Mouse (Mus musculus) heart, embryonic 16.5 days (tissue): ENCODE measurements around the gene D13Ertd608e. TPM values are rescaled to one million over a fixed set of nuclear protein-coding genes. Genes with fewer than 3 reads are reported as not detected.
A peak's percentile ranks its signal among the peaks of the same experiment; 100 is the strongest.
"Not testable (repeated sequence)": the region's sequence is repeated elsewhere in the genome, so short reads cannot be mapped to it uniquely, and the experiment has no call there.

Experiments used
- ATAC-seq: fragments of 200-750 bp; cut with Nextera tagmentation; replicated peaks from 2 replicates; pipeline ENCODE4 v1.8.0; 2017; ENCODE audit warnings: moderate number of reproducible peaks; ENCODE audit not compliant: insufficient read depth, low FRiP score; ENCODE audit errors: extremely low read depth
- H3K27ac ChIP-seq: fragments of 300-500 bp; sonication (generic); 2 replicates; pipeline ENCODE4 v1.5.1; 2014; ENCODE audit warnings: mild to moderate bottlenecking, low read length, control low read depth, moderate library complexity
- H3K27me3 ChIP-seq: fragments of 300-500 bp; sonication (generic); 2 replicates; pipeline ENCODE4 v1.6.1; 2014; ENCODE audit warnings: low read length, mixed read lengths; ENCODE audit not compliant: control insufficient read depth, insufficient read depth
- H3K36me3 ChIP-seq: fragments of 300-500 bp; sonication (generic); 2 replicates; pipeline ENCODE4 v1.6.1; 2014; ENCODE audit not compliant: control insufficient read depth, insufficient read depth
- H3K4me1 ChIP-seq: fragments of 300-500 bp; sonication (generic); 2 replicates; pipeline ENCODE4 v1.6.1; 2014; ENCODE audit warnings: low read length, mixed read lengths; ENCODE audit not compliant: control insufficient read depth, insufficient read depth
- H3K4me2 ChIP-seq: fragments of 300-500 bp; sonication (generic); 2 replicates; pipeline ENCODE4 v1.6.1; 2014; ENCODE audit warnings: low read depth, mild to moderate bottlenecking, control low read depth, low read length
- H3K4me3 ChIP-seq: fragments of 300-500 bp; sonication (generic); 2 replicates; pipeline ENCODE4 v1.5.1; 2014; ENCODE audit warnings: mild to moderate bottlenecking, control low read depth, low read length
- H3K9ac ChIP-seq: fragments of 300-500 bp; sonication (generic); 2 replicates; pipeline ENCODE4 v1.6.1; 2014; ENCODE audit warnings: low read length, control low read depth
- H3K9me3 ChIP-seq: fragments of 300-500 bp; sonication (generic); replicated peaks from 2 replicates; pipeline ENCODE4 v1.6.1; 2016; ENCODE audit warnings: low read length; ENCODE audit not compliant: control insufficient read depth
- WGBS: fragments of 180-500 bp; shearing (Covaris S2); extraction: QIAGEN DNeasy Blood & Tissue Kit; methylation state at CpG from one replicate; pipeline ENCODE4 v1.1.7; 2014; 5-methylcytosine and 5-hydroxymethylcytosine counted together
- polyA plus RNA-seq: library from polyadenylated mRNA; unstranded; fragments of >200 nt; fragmentation: Nextera tagmentation; extraction: Ambion mirVana; gene quantifications from 2 replicates; pipeline ENCODE4 v1.2.1, GENCODE M21; 2015

Gene D13Ertd608e
- polyA plus RNA-seq, 1 experiment from 2014 or later, result not detected

- 47% methylated on average over 8 of the region's 8 CpGs for WGBS
- no peaks in the 10 kb centered on the region for H3K4me1 ChIP-seq
- no peak overlapping the region for H3K4me2 ChIP-seq
- no peak overlapping the region for H3K4me3 ChIP-seq
- ATAC-seq, result no peak
- no peaks in the 10 kb centered on the region for H3K27me3 ChIP-seq
- H3K36me3 ChIP-seq, result no peaks in the 10 kb centered on the region
- no peak overlapping the region for H3K9ac ChIP-seq
- no peaks in the 10 kb centered on the region for H3K9me3 ChIP-seq
- no peak overlapping the region for H3K27ac ChIP-seq
Measured at GRCm38 (mm10) chr13:119816798-119817197, 19.0 kb upstream of the D13Ertd608e start.

GRCm38 (mm10) chr13:119817579-119818206 lies 18.1 kb upstream of the D13Ertd608e start:
- Histone ChIP-seq H3K4me3 (no peak overlapping the region), H3K27me3 (no peaks in the 10 kb centered on the region), H3K4me1 (no peaks in the 10 kb centered on the region), H3K9me3 (no peaks in the 10 kb centered on the region), H3K27ac (no peak overlapping the region), H3K36me3 (no peaks in the 10 kb centered on the region), H3K9ac (no peak overlapping the region), H3K4me2 (no peak overlapping the region)
- ATAC-seq, result no peak
- 19% methylated on average over 2 of the region's 2 CpGs for WGBS

GRCm38 (mm10) chr13:119830116-119830515 lies 5.7 kb upstream of the D13Ertd608e start, which contains the start of gene AF067063:
TSS of gene AF067063 (minus strand) at chr13:119830216.
- H3K36me3 ChIP-seq, H3K4me1 ChIP-seq, H3K27me3 ChIP-seq, H3K4me3 ChIP-seq, H3K9me3 ChIP-seq, H3K27ac ChIP-seq, H3K4me2 ChIP-seq, H3K9ac ChIP-seq, ATAC-seq: not testable (repeated sequence)

- H3K9ac ChIP-seq, H3K4me1 ChIP-seq, H3K36me3 ChIP-seq, H3K27me3 ChIP-seq, H3K27ac ChIP-seq, H3K9me3 ChIP-seq: not testable (repeated sequence)
- Histone ChIP-seq H3K4me3 (peak overlapping the region; percentile 33), H3K4me2 (peak overlapping the region; percentile 55)
- peak; percentile 45 for ATAC-seq
- 9% methylated on average over 23 of the region's 23 CpGs for WGBS
Measured at GRCm38 (mm10) chr13:119836324-119836811, 562 bp downstream of the D13Ertd608e start.

- not testable (repeated sequence) for H3K9ac ChIP-seq, H3K9me3 ChIP-seq, H3K4me3 ChIP-seq, ATAC-seq, H3K4me1 ChIP-seq, H3K27ac ChIP-seq, H3K36me3 ChIP-seq, H3K27me3 ChIP-seq
- peak overlapping the region; percentile 21; the same call in 1 of the 2 replicates for H3K4me2 ChIP-seq
- 5% methylated on average over 14 of the region's 23 CpGs for WGBS
Measured at GRCm38 (mm10) chr13:119837719-119838337, 2.0 kb downstream of the D13Ertd608e start.

- WGBS, result 20% methylated on average over 6 of the region's 6 CpGs
- H3K27ac ChIP-seq, H3K9ac ChIP-seq, H3K36me3 ChIP-seq, H3K27me3 ChIP-seq, H3K9me3 ChIP-seq, H3K4me2 ChIP-seq, H3K4me3 ChIP-seq, H3K4me1 ChIP-seq, ATAC-seq: not testable (repeated sequence)
Measured at GRCm38 (mm10) chr13:119839982-119840381, 4.2 kb downstream of the D13Ertd608e start.

GRCm38 (mm10) chr13:119862399-119862798 lies 26.6 kb downstream of the D13Ertd608e start:
- not testable (repeated sequence) for H3K4me2 ChIP-seq, H3K9me3 ChIP-seq, H3K4me3 ChIP-seq, ATAC-seq, H3K27ac ChIP-seq, H3K36me3 ChIP-seq, H3K4me1 ChIP-seq, H3K9ac ChIP-seq, H3K27me3 ChIP-seq
- no CpG with 5 or more reads among the region's 6 CpGs for WGBS

- H3K36me3 ChIP-seq, H3K4me3 ChIP-seq, ATAC-seq, H3K27me3 ChIP-seq, H3K4me1 ChIP-seq, H3K27ac ChIP-seq, H3K4me2 ChIP-seq, H3K9me3 ChIP-seq, H3K9ac ChIP-seq: not testable (repeated sequence)
- whole genome bisulfite sequencing, result 65% methylated on average over 6 of the region's 7 CpGs
Measured at GRCm38 (mm10) chr13:119864395-119864999, 28.7 kb downstream of the D13Ertd608e start.

- not testable (repeated sequence) for H3K9me3 ChIP-seq, H3K36me3 ChIP-seq, H3K9ac ChIP-seq, H3K4me3 ChIP-seq, ATAC-seq, H3K4me2 ChIP-seq, H3K27ac ChIP-seq, H3K4me1 ChIP-seq, H3K27me3 ChIP-seq
- 55% methylated on average over 4 of the region's 4 CpGs for WGBS
Measured at GRCm38 (mm10) chr13:119886896-119887295, 51.1 kb downstream of the D13Ertd608e start.
